Mouse (Mus musculus) limb, embryonic 12.5 days (tissue): ENCODE measurements around the gene Aar2. TPM values are rescaled to one million over a fixed set of nuclear protein-coding genes. Genes with fewer than 3 reads are reported as not detected.
A peak's percentile ranks its signal among the peaks of the same experiment; 100 is the strongest.

Experiments used
- ATAC-seq: fragments of 200-750 bp; cut with Nextera tagmentation; 2 replicates; pipeline ENCODE4 v1.8.0; 2017; ENCODE audit warnings: low read depth, moderate TSS enrichment; ENCODE audit not compliant: insufficient number of reproducible peaks, insufficient read depth, low FRiP score, low TSS enrichment
- H3K27ac ChIP-seq: fragments of 300-500 bp; sonication (generic); 2 replicates; pipeline ENCODE4 v1.5.1; 2016; ENCODE audit warnings: mild to moderate bottlenecking, moderate library complexity
- H3K27me3 ChIP-seq: fragments of 300-500 bp; sonication (generic); 2 replicates; pipeline ENCODE4 v1.6.1; 2016; ENCODE audit warnings: mild to moderate bottlenecking, moderate library complexity
- H3K36me3 ChIP-seq: fragments of 300-500 bp; sonication (generic); 2 replicates; pipeline ENCODE4 v1.6.1; 2016; ENCODE audit warnings: mild to moderate bottlenecking, moderate library complexity
- H3K4me1 ChIP-seq: fragments of 300-500 bp; sonication (generic); replicated peaks from 2 replicates; pipeline ENCODE4 v1.6.1; 2016
- H3K4me2 ChIP-seq: fragments of 300-500 bp; sonication (generic); 2 replicates; pipeline ENCODE4 v1.6.1; 2016; ENCODE audit warnings: mild to moderate bottlenecking, moderate library complexity
- H3K4me3 ChIP-seq: fragments of 300-500 bp; sonication (generic); replicated peaks from 2 replicates; pipeline ENCODE4 v1.5.1; 2016; ENCODE audit warnings: mild to moderate bottlenecking
- H3K9ac ChIP-seq: fragments of 300-500 bp; sonication (generic); replicated peaks from 2 replicates; pipeline ENCODE4 v1.6.1; 2016; ENCODE audit warnings: mild to moderate bottlenecking, moderate library complexity
- H3K9me3 ChIP-seq: fragments of 300-500 bp; sonication (generic); 2 replicates; pipeline ENCODE4 v1.6.1; 2016; ENCODE audit warnings: mild to moderate bottlenecking, moderate library complexity
- WGBS: fragments of 180-500 bp; shearing (Covaris S2); methylation state at CpG from one replicate; pipeline ENCODE4 v1.1.7; 2016; 5-methylcytosine and 5-hydroxymethylcytosine counted together
- polyA plus RNA-seq: library from polyadenylated mRNA; unstranded; fragments of >200 nt; fragmentation: Nextera tagmentation; extraction: Ambion mirVana; gene quantifications from 2 replicates; pipeline ENCODE4 v1.2.1, GENCODE M21; 2016

Gene Aar2
- polyA plus RNA-seq, 1 experiment from 2014 or later: 43.4 TPM

- Histone ChIP-seq H3K4me2 (no peak overlapping the region), H3K4me3 (no peak overlapping the region), H3K36me3 (peaks cover 58% of the 10 kb centered on the region), H3K9ac (no peak overlapping the region), H3K4me1 (no peaks in the 10 kb centered on the region), H3K9me3 (no peaks in the 10 kb centered on the region), H3K27ac (no peak overlapping the region), H3K27me3 (no peaks in the 10 kb centered on the region)
- 89% methylated on average over 7 of the region's 7 CpGs for WGBS
- no peak for ATAC-seq
These were observed 21.3 kb downstream of the Aar2 start for GRCm38 (mm10) chr2:156568647-156569046.

GRCm38 (mm10) chr2:156569261-156569660 lies 21.9 kb downstream of the Aar2 start:
- no peak for ATAC-seq
- H3K9ac ChIP-seq: no peak overlapping the region
- H3K4me2 ChIP-seq: no peak overlapping the region
- peaks cover 51% of the 10 kb centered on the region for H3K36me3 ChIP-seq
- H3K4me1 ChIP-seq: no peaks in the 10 kb centered on the region
- H3K27me3 ChIP-seq: no peaks in the 10 kb centered on the region
- H3K4me3 ChIP-seq: no peak overlapping the region
- no peak overlapping the region for H3K27ac ChIP-seq
- H3K9me3 ChIP-seq: no peaks in the 10 kb centered on the region
- WGBS: 91% methylated on average over 3 of the region's 3 CpGs

DNA sequence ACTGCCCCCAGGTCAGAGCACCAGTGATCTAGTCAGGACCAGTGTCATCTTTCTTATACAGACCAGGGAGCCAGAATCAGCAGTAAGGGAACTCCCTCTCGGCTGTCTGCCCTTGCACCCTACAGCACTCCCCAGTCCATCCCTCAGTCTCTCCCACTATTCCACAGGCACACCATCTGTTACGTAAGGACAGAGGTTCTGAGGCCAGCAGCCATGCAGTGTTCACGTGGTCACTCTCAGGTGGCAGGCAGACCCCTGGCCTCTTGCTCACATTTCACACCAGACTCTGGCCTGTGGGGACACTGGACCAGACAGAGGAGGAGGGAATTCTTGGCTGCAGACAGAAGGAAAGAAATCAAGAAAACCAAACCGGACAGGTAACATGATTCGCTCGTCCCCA lies 24.1 kb downstream of the Aar2 start:
- Histone ChIP-seq H3K4me3 (no peak overlapping the region), H3K4me1 (no peaks in the 10 kb centered on the region), H3K36me3 (peaks cover 34% of the 10 kb centered on the region), H3K27ac (no peak overlapping the region), H3K27me3 (no peaks in the 10 kb centered on the region), H3K9ac (no peak overlapping the region), H3K4me2 (no peak overlapping the region), H3K9me3 (no peaks in the 10 kb centered on the region)
- 77% methylated on average over 6 of the region's 6 CpGs for WGBS
- no peak for ATAC-seq

- ATAC-seq: no peak
- Histone ChIP-seq H3K9ac (no peak overlapping the region), H3K4me2 (no peak overlapping the region), H3K27me3 (peaks cover 3% of the 10 kb centered on the region; the same call in 1 of the 2 replicates), H3K9me3 (no peaks in the 10 kb centered on the region), H3K4me3 (no peak overlapping the region), H3K27ac (no peak overlapping the region), H3K4me1 (no peaks in the 10 kb centered on the region), H3K36me3 (no peaks in the 10 kb centered on the region)
- 83% methylated on average over 7 of the region's 7 CpGs for WGBS
These were observed 29.6 kb downstream of the Aar2 start for GRCm38 (mm10) chr2:156576850-156577587.

DNA sequence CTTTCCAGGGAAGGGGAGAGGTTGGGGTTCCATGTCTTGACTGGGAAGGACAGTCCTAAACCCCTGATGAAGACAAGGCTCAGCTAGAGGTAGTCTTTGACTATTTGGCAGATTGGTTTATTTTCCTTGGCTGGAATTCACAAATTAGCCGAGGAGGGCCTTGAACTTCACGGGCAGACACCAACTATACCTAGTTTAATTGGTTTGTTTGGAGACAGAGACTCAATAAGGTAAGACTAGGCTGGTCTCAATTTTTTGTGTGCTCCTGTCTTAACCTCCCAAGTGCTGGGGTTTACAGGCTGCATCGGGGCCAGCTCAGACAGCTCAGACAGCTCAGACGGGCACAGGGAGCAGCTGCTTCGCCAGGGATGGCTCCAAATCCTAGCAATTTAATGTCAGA lies 33.1 kb downstream of the Aar2 start:
- Histone ChIP-seq H3K36me3 (no peaks in the 10 kb centered on the region), H3K9ac (no peak overlapping the region), H3K4me2 (no peak overlapping the region), H3K4me3 (no peak overlapping the region), H3K27ac (no peak overlapping the region), H3K9me3 (no peaks in the 10 kb centered on the region), H3K27me3 (peaks cover 26% of the 10 kb centered on the region), H3K4me1 (no peaks in the 10 kb centered on the region)
- WGBS: 77% methylated on average over 5 of the region's 5 CpGs
- ATAC-seq: no peak

DNA sequence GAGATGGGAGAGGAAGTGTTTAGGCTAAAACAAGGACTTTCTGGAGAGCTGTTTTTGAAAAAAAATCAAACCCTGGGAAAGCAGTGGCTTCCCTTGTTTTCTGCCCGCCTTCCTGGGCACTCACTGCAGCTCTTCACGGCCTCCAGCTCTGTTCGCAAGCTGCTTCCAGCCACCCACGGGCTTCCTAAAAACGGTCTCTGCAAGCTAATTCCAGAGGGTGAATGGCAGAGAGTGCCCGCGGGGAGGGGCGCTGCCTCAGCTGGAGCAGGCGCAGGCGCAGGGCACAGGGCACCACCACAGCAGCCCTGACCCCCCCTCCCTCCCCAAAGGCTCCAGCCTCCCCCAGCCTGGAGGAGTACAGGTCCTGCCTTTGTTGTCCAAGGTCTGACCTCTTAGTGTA lies 33.9 kb downstream of the Aar2 start:
- H3K27ac ChIP-seq: no peak overlapping the region
- H3K27me3 ChIP-seq: peaks cover 26% of the 10 kb centered on the region
- H3K4me3 ChIP-seq: no peak overlapping the region
- no peaks in the 10 kb centered on the region for H3K4me1 ChIP-seq
- no peak for ATAC-seq
- H3K4me2 ChIP-seq: no peak overlapping the region
- no peak overlapping the region for H3K9ac ChIP-seq
- H3K9me3 ChIP-seq: no peaks in the 10 kb centered on the region
- H3K36me3 ChIP-seq: no peaks in the 10 kb centered on the region
- 76% methylated on average over 10 of the region's 10 CpGs for WGBS

- H3K36me3 ChIP-seq: no peaks in the 10 kb centered on the region
- H3K4me1 ChIP-seq: no peaks in the 10 kb centered on the region
- no peak overlapping the region for H3K9ac ChIP-seq
- no peak overlapping the region for H3K4me2 ChIP-seq
- no peak for ATAC-seq
- WGBS: 92% methylated on average over 10 of the region's 10 CpGs
- no peaks in the 10 kb centered on the region for H3K9me3 ChIP-seq
- H3K4me3 ChIP-seq: no peak overlapping the region
- H3K27ac ChIP-seq: no peak overlapping the region
- H3K27me3 ChIP-seq: peaks cover 26% of the 10 kb centered on the region
These were observed 35.5 kb downstream of the Aar2 start for GRCm38 (mm10) chr2:156582887-156583286.

- Histone ChIP-seq H3K4me3 (no peak overlapping the region), H3K27me3 (peaks cover 26% of the 10 kb centered on the region), H3K4me1 (no peaks in the 10 kb centered on the region), H3K9ac (no peak overlapping the region), H3K36me3 (no peaks in the 10 kb centered on the region), H3K27ac (no peak overlapping the region), H3K9me3 (no peaks in the 10 kb centered on the region), H3K4me2 (no peak overlapping the region)
- 54% methylated on average over 11 of the region's 11 CpGs for WGBS
- ATAC-seq: no peak
These were observed 36.9 kb downstream of the Aar2 start for GRCm38 (mm10) chr2:156584154-156584796.

DNA sequence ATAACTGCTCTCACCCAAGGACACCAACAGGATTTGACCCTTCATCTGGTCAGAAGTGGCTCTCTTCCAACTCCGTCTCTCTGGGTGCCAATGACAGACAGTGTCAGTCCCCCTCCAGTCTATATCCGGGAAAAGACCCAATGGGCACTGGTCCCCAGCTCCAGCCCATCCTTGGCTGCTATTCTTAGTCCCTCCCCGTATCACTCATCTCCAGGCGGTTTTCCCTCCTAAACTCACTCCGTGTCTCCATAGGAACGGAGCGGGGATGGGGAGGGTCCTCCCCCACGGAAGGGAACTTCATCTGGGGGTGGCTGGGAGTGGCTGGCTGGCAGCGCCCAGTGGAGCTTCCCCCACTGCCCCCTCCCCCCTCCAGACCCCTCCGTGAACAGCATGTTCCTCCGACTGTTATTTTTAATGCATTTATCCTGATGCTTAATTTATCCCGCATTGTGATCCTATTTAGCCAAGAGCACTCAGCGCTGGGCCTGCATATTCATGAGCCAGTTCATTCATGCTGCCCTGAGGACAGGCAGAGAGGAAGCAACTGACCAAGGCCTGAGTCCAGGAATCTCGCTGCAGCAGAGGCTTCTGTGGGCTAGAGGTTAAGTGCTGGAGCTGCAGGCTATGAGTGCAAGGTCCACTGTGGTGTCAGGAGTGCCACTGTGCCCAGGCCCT lies 37.5 kb downstream of the Aar2 start:
- H3K4me3 ChIP-seq: no peak overlapping the region
- H3K36me3 ChIP-seq: no peaks in the 10 kb centered on the region
- no peaks in the 10 kb centered on the region for H3K9me3 ChIP-seq
- H3K27ac ChIP-seq: no peak overlapping the region
- no peaks in the 10 kb centered on the region for H3K4me1 ChIP-seq
- ATAC-seq: no peak
- WGBS: 55% methylated on average over 14 of the region's 14 CpGs
- no peak overlapping the region for H3K4me2 ChIP-seq
- H3K9ac ChIP-seq: no peak overlapping the region
- H3K27me3 ChIP-seq: peaks cover 23% of the 10 kb centered on the region

DNA sequence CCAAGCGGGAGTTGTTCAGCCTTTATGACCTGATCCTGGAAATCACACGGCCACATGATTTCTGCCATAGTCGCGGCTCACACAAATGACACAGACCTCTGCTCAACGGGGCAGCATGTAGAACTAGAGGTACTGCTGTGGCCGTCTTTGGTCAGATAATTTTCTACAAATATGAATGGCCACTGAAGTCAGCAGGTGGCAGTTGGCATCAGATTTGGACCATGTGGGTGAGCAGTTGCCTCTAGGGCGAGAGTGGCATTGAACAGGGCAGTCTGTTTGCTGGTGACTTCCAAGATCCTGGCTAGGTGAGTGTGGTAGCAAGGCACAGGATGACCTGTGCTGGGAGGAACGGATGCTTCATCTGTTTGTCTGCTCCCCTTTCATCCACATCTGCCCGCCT lies 42.1 kb downstream of the Aar2 start:
- Histone ChIP-seq H3K4me1 (peaks cover under 1% of the 10 kb centered on the region; the same call in 1 of the 2 replicates), H3K4me3 (no peak overlapping the region), H3K36me3 (no peaks in the 10 kb centered on the region), H3K4me2 (no peak overlapping the region), H3K27ac (no peak overlapping the region), H3K27me3 (peaks cover 9% of the 10 kb centered on the region), H3K9ac (no peak overlapping the region), H3K9me3 (no peaks in the 10 kb centered on the region)
- 89% methylated on average over 9 of the region's 9 CpGs for WGBS
- ATAC-seq: no peak

DNA sequence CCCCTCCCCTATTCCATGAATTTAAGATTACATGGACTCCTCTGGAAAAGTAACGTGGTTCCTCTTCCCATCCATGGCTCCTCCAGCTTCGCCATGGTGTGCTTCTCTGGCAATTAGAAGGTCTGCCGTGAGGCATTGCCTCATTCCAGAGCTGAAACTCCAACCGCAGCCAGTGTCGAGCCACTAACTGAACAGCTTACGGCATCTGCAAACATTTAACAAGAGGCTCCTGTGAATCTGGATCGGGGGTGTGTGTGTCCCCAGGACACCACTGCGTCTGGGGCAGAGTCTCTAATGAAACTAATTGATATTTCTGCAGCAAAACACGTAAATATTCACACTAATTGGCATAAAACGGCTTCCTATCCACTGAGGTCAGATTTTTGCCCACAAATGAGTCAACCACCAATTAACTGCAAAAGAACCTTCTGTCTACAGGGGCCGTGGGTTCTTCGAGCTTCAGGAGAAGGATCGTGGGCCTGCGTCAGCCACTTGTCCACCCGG lies 47.7 kb downstream of the Aar2 start:
- peaks cover 11% of the 10 kb centered on the region for H3K4me1 ChIP-seq
- H3K4me2 ChIP-seq: peak overlapping the region; percentile 32
- H3K9ac ChIP-seq: no peak overlapping the region
- no peak for ATAC-seq
- no peaks in the 10 kb centered on the region for H3K36me3 ChIP-seq
- no peak overlapping the region for H3K4me3 ChIP-seq
- H3K27me3 ChIP-seq: no peaks in the 10 kb centered on the region
- no peaks in the 10 kb centered on the region for H3K9me3 ChIP-seq
- WGBS: 20% methylated on average over 15 of the region's 15 CpGs
- H3K27ac ChIP-seq: no peak overlapping the region
